Mouse (Mus musculus) heart, adult 8-10 months (tissue): ENCODE results near the gene Nrip2. TPM values are rescaled to one million over a fixed set of nuclear protein-coding genes. Genes with fewer than 3 reads are reported as not detected.

ENCODE experiments used
- DNase-seq: peaks from one replicate; pipeline ENCODE4 v3.0.0; 2022; ENCODE audit warnings: low spot score
- total RNA-seq, 4 experiments: library from RNA; stranded (reverse); gene quantifications; 2 replicates each; pipeline ENCODE4 v1.2.4; 2022

Gene Nrip2
- total RNA-seq, 4 experiments from 2014 or later = 1.1 to 1.8 (median 1.3) TPM

DNA sequence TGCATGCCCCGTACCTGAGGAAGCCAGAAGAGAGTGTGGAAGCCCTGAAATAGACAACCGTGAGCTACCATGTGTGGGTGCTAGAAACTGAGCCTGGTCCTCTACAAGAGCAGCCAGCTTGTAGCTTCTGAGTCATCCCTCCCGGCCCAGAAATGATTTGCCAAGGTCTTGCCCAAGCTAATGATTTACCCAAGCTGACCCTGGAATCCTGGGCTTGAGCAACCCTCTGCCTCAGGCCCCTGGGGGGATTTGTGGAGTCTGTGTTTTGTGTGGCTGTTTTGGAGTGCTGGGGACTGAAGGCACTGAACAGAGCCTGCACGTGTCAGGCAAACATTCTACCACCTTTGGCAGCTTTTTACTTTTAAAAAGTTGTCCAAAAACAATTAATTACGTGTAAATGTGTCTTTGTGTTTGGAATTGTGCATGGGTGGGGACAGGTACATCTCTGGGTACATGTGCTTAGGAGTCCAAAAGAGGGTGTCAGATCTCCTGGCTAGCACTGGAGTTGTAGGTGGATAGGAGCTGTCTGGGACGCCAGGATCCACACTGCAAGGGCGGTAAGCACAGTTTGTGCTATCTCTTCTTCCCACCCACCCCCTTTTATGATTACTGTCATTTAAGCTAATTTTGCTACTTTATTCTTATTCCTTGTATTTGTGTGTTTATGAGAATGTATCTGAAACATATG is 1.4 kb upstream of the Nrip2 start:
- DNase-seq = no peak

DNA sequence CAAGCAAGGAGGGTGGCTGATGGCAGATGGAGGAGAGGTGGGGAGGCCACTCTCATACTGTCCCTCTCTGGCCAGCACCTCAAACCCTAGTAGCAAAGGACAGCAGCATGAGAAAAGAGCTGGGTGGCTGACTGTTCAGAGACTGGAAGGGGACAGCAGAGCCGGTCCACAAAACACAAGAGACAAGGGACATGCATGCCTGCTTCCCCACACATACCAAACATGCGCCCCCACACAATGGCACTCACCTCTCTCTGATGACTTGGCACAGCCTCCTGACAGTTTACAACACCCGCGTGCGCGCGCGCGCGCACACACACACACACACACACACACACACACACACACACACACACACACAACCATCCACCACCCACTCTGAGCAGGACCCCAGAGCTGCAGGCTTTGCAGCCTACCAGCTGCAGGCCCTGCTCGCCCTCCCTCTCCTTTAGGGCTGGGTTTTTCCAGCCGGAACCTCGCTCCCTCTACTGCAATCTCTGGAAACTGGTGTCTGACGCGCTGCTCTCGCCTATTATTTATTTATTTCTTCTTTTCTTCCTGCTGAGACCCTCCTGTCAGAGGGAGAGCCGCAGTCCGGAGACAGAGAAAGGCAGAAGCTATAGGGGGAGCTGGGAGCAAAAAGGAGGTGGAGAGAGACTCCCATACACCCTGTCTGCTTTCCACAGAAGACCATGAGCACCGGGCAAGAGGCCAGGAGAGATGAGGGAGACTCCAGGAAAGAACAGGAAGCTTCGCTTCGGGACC is 507 bp downstream of the Nrip2 start:
- no peak for DNase-seq

- no peak for DNase-seq
These were observed 5.6 kb downstream of the Nrip2 start for GRCm38 (mm10) chr6:128404708-128405107.

DNA sequence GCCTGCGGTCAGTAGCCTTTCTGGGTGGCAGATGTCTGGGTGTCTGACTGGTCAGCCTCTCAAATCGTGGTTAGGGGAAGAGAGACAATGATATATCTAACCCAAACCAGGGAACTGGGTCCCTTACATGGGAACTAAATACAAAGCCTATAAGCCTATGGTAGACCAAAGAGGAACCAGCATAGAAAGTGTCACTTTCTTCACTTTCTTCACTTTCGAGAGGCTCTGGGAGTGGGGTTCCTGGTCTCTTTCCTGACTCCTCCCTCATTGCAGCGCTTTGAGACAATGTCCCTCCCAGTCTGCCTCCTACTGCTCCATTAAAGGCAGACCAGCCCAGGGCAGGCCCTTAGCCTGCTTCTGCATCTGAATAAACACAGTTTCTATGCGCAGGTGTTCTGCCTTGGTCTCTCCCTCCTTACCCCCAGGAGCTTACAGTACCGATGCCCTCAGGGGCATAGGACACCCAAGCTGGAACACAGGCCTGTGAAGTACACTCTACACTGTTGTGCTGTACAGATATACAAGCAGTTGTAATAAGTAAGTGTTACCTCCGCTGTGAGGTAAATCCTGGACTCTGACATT is 9.5 kb downstream of the Nrip2 start:
- DNase-seq = no peak

DNA sequence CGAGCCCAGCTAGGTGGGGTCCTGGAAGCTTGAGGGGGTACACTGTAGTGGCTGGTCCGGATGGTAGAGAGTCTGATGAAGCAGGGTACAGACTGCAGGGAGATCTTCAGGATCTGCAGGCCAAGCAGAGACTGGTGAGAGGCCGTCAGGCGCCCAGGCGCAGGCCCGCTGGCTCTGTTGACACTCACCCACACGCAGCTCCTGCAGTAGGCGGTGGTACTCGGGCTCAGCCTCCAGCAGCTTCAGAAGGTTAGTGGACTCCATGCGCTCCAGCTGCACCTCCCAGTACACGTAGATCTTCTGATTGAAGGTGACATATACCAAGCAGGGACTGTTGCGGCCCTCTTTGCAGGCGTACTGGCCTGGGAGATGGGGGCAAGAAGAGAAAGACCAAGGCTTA is 11.2 kb downstream of the Nrip2 start:
- DNase-seq = no peak

DNA sequence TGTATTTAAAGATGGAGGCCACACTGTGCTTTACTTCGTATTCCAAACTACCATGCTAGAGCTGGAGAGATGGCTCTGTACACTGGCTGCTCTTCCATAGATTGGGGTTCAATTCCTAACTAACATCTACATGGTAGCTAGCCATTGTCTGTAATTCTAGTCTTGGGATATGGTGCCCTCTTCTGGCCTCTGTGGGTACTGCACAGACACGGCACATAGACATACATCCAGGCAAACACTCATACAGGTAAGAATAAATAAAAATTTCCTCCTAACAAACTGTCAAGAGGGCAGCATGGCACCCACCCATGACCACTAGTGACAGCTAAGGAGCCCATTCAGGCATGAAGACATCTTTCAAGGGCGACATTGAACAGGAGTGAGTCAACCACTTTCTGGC is 12.0 kb downstream of the Nrip2 start:
- peak; percentile 75 for DNase-seq

GRCm38 (mm10) chr6:128416169-128416568 is 17.1 kb downstream of the Nrip2 start:
- DNase-seq = no peak

- DNase-seq = no peak
These were observed 19.0 kb downstream of the Nrip2 start for GRCm38 (mm10) chr6:128418076-128418475.

DNA sequence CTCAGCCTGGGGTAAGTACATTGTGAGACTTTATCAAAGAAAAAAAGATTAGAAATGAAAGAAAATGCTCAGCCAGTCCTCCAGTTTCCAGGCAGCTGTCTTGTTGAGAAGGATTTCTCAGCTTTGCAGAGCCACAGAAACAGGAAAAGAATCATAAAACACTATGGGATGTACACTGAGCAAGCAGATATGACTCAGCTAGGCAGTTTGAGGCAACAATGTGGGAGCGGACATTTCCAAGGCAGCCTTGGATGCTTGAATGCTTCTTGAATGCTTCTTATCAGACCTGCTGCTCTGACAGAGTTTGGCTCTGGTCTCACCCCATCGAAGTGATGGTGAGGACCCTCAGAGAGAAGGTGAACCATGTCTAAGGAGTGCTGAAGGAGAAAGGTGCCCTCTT is 21.9 kb downstream of the Nrip2 start:
- no peak for DNase-seq

DNA sequence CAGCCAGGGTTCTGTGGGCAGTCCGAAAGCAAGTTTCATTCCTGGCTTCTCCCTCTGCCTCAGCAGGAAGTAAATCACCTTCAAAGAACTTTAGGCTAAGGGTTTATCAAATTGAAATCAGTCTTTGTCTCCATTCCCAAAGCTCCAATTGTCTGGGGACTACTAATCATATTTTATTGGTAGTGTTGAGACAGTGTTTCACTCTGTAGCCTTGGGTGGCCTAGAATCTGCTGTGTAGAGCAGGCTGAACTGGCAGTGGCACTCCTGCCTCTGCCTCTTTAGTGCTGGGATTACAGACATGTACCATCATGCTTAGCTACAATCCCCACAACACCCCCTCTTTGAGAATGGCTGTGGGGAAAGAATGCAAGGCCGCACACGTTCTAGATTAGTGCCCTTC is 22.4 kb downstream of the Nrip2 start:
- DNase-seq = no peak

GRCm38 (mm10) chr6:128423496-128424268 is 24.6 kb downstream of the Nrip2 start:
- DNase-seq = no peak

DNA sequence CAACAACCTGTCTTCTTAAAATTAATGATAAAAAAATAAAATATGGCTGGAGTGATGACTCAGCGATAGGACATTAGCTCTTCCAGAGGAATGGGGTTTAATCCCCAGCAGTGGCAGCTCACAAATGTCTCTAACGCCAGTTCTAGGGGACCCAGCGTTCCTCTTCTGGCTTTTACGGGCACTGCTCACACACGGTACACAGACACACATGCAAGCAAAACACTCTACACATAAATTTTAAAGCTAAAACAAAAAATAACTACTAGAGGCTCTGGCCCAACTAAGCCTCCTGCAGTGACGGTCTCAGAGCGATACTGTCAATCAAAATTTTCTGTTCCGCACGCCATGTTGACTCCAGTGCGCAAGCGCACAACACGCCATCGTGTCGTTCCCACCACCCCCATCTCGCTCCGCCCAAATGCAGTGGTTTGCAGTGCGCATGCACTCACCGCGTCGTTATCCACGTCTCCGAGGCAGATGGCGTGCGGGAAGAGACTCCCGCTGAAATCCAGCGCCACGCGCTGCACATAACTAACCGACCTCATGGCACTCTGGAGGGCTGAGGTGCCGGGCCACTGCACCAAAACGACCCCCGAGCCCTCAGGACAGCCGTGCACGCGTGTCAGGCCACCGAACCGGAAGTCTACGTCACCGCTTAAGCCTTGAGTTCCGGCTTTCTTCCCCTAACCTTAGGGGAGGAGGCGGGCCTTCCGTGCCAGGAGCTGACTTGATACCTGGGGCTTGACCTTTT is 25.3 kb downstream of the Nrip2 start, which contains the start of gene Itfg2:
TSS of gene Itfg2 (minus strand) at position 663 of the 751 bp plus-strand sequence.
- peak; percentile 97 for DNase-seq

DNA sequence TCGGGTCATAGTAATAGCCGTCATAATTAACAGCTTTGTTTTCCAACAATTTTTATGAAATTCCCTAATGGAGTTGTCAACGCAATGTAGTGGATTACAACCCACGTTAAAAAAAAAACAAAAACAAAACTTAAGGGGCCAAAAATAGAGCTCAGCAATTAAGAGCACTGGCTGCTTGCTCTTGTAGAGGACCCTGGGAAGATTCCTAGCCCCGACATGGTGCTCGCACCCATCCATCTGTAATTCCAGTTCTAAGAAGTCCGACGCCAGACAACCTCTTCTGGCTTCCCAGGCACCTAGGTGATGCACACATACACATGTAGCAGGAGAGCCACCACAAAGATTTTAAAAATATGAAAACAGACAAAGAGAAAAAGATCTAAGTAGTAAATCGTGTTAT is 25.9 kb downstream of the Nrip2 start:
- no peak for DNase-seq

- DNase-seq = no peak
These were observed 28.5 kb downstream of the Nrip2 start for GRCm38 (mm10) chr6:128427571-128427970.

- no peak for DNase-seq
These were observed 30.2 kb downstream of the Nrip2 start for GRCm38 (mm10) chr6:128429300-128429699.

GRCm38 (mm10) chr6:128429826-128430225 is 30.7 kb downstream of the Nrip2 start:
- DNase-seq = no peak

DNA sequence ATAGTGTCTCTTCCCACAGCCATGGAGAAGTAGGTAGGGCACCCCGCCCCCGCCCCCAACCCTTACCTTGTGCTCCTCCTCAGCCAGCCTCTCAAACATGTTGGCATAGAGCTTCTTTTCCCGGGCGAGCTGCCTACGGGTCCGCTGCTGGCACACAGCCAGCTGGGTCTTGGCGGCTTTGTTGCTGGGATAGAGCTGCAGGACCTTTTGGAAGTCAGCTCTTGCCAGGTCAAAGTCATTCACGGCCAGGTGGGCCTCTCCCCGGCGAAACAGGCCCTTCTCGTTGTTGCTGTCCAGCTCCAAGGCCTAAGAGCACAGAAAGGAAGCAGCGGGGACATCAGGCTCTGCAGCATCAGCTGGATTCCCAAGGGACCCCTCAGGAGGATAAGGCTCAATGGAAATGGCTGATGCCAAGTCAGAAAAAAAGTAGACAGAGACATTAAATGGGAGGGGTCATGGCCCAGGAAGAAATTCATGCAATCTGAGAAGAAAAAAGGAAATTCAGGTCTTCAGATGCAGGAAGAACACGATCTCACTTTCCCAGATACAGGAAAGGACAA is 33.3 kb downstream of the Nrip2 start:
- no peak for DNase-seq

DNA sequence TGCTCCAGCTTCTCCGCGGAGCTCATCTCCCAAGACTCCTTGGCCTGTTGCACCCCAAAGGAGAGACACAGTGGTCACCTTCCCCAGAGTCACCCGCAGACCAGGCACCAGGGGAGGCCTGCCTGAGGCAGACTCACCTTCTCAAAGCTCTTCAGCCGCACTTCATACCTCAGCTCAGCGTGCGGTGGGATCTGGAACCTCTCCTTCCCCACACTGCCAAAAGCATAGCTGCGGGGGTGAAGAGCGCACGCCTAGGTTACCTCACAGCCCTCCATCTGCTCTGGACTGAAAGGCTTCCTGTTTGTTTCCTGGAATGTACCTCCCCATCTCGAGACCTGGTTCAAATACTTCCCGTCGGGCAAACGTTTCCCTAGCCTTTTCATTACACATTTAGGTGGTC is 34.5 kb downstream of the Nrip2 start:
- no peak for DNase-seq

- DNase-seq = peak; percentile 93
These were observed 36.4 kb downstream of the Nrip2 start for GRCm38 (mm10) chr6:128435474-128435873.

DNA sequence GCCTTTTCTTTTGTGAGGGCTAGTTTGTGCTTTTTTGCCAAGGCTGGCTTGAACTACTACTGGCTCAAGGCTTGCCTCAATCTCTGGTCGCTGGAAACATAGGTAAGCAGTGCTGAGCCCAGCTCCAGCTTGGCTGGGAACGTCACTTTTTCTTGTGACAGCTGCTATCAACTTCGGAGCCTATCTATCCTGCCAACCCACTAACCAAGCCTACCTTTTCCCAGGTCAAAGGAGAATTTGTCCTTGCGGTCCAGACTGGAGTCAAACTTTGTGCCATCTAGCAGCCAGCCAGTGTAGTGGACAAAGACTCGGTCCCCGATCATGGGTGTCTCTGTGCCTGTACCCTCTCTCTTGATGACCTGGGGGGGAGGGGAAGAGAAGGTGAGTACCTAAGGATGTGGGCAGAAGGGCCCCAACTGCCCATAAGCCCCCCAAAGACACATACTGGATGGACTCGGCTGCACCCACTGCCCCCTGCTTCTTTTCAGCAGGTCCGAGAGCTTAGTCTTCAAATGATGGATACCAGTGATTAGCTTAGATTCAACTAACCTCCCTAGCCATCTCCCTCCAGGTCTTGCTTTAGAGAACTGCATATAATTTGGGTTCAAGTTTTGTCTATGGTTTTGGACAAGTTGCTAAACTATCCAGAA is 37.4 kb downstream of the Nrip2 start:
- DNase-seq = no peak
